Mouse (Mus musculus) cerebellum, adult 8-10 months (tissue): ENCODE measurements around the gene Smu1.
"Not testable (repeated sequence)": the region's sequence is repeated elsewhere in the genome, so short reads cannot be mapped to it uniquely, and the experiment has no call there.

Experiments used
- DNase-seq: peaks from one replicate; pipeline ENCODE4 v3.0.0; 2022

Smu1 gene

GRCm38 (mm10) chr4:40757780-40758420 lies at the start of gene Smu1:
TSS of gene Smu1 (minus strand) at chr4:40757923.
- DNase-seq: peak; percentile 96

- no peak for DNase-seq
Observed at GRCm38 (mm10) chr4:40807382-40807781, 49.7 kb upstream of the Smu1 start.

- no peak for DNase-seq
Observed at GRCm38 (mm10) chr4:40805401-40805800, 47.7 kb upstream of the Smu1 start.

GRCm38 (mm10) chr4:40802787-40803186 lies 45.1 kb upstream of the Smu1 start:
- no peak for DNase-seq

GRCm38 (mm10) chr4:40801908-40802307 lies 44.2 kb upstream of the Smu1 start:
- no peak for DNase-seq

GRCm38 (mm10) chr4:40800873-40801272 lies 43.1 kb upstream of the Smu1 start:
- DNase-seq: no peak

GRCm38 (mm10) chr4:40798833-40799555 lies 41.3 kb upstream of the Smu1 start:
- DNase-seq: not testable (repeated sequence)

GRCm38 (mm10) chr4:40795761-40796160 lies 38.0 kb upstream of the Smu1 start:
- no peak for DNase-seq

GRCm38 (mm10) chr4:40794320-40794719 lies 36.6 kb upstream of the Smu1 start:
- no peak for DNase-seq

GRCm38 (mm10) chr4:40791176-40791575 lies 33.5 kb upstream of the Smu1 start:
- DNase-seq: no peak

- DNase-seq: no peak
Observed at GRCm38 (mm10) chr4:40786578-40786977, 28.9 kb upstream of the Smu1 start.

- no peak for DNase-seq
Observed at GRCm38 (mm10) chr4:40785620-40786166, 28.0 kb upstream of the Smu1 start.

- DNase-seq: no peak
Observed at GRCm38 (mm10) chr4:40784556-40785169, 26.9 kb upstream of the Smu1 start.

- no peak for DNase-seq
Observed at GRCm38 (mm10) chr4:40783049-40783448, 25.3 kb upstream of the Smu1 start.

- DNase-seq: no peak
Observed at GRCm38 (mm10) chr4:40781797-40782495, 24.2 kb upstream of the Smu1 start.

GRCm38 (mm10) chr4:40781143-40781542 lies 23.4 kb upstream of the Smu1 start:
- DNase-seq: no peak

GRCm38 (mm10) chr4:40778656-40779055 lies 20.9 kb upstream of the Smu1 start:
- no peak for DNase-seq

GRCm38 (mm10) chr4:40777116-40777515 lies 19.4 kb upstream of the Smu1 start:
- no peak for DNase-seq

- DNase-seq: no peak
Observed at GRCm38 (mm10) chr4:40776416-40776815, 18.7 kb upstream of the Smu1 start.

GRCm38 (mm10) chr4:40774279-40775259 lies 16.8 kb upstream of the Smu1 start:
- DNase-seq: peak; percentile 30

GRCm38 (mm10) chr4:40759876-40760275 lies 2.2 kb upstream of the Smu1 start:
- no peak for DNase-seq
